Mouse (Mus musculus) c-Kit-positive CD71-positive TER-119-positive erythroid progenitor cells, embryonic 14.5 days (primary cell): Measurements from ENCODE around the gene Agpat1.

Experiments
- DNase-seq: peaks from one replicate; pipeline ENCODE4 v3.0.0-alpha.2; 2013; ENCODE audit warnings: low spot score

Agpat1 gene

DNA sequence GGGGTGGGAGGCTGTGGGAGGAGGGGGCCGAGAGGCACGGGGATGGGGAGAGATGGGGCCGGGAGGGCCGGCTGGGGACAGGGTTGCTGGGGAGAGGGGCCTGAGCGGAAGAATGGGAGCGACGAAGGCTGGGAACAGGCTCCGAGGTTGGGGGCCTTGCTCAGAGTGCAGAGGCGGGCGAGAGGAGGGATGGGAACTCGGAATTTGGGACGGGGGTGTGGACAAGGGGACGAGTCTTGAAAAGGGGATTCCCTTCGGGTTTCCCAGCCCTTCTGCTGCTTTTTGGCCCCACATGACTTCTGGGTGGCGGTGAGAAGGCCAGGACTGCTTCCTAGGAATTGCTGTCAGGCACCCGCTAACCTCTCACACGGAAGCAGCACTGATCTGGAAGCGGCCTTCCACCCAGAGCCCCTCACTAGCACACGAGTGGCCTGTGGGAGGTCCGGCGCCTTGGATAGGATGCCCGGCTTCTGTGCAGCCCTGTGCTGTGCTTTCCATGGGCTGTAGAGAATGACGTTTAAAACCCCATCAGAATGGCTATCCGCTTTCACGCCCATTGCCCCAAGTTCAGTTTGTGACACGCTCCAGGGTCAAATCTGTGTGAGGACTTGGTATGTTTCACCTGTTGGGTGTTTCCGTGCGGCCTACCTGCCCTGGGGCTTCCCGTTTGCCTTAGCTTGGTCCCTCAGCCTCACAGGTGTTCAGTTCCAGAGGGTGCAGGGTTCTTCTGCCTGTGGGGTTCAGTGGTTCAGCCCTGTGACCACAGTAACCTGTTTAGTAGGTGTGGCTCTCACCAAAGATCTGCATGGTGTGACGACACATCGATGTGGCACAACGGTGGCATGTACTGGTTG lies 2.4 kb downstream of the Agpat1 start:
- DNase-seq, result no peak

DNA sequence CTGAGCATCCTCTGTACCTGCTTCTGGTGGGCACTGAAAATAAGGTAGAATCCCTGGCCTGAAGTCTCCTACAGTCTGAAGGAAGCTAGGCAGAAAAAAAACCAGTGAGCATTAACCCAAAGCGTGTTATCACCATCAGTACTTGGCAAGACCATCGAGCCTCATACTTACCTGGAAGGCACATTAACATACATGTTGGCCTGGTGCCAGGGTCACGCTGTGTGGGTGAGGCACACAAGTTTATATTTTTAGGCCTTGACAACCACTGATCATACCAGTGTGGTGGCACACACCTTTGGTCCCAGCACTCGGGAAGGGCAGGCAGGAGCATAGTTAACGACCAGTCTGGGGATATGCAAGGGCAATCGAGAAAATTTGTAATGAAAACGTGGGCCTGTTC lies 3.9 kb downstream of the Agpat1 start:
- no peak for DNase-seq

DNA sequence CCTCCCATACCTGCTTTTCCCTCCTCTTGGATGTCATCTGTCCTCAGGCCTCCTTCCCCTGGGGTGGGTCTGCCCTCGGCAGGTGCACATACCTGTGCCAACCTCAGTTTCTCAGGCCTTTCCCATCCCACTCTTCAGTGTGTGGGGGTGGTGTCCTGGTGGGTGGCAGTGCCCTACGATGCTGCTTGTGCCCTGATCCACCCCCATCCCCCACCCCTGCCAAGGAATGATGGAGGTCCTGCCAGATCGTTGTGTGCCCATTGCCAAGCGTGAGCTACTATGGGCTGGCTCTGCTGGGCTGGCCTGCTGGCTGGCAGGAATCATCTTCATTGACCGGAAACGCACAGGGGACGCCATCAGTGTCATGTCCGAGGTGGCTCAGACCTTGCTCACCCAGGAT lies 7.0 kb downstream of the Agpat1 start:
- no peak for DNase-seq

DNA sequence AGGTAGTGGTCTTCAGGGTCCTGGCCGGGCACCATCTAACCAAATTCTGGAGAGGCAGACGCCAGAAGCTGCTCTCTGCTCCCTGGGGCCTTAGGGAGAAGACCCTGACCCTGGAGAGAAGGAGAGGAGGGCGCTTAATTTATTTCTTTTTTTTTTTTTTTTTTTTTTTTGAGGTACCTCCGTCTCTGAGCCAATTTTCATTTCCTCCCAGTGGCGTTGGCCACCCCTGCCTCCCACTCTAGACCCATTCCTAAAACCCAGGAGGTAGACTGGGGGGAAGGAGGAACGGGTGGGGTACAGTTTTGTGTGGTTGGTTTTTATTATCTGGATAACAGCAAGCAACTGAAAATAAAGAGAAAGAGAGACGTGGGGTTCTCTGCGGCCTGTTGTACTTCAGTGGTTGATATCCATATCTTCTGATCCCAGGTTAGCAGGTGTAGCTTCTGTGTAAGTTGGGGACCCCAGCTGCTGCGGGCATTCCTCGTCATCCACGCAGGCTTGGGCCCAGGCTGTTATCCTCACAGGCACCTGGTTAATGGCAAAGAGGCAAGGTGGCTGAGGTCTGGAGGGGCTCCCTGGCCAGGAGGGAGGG lies 9.1 kb downstream of the Agpat1 start:
- DNase-seq, result no peak

DNA sequence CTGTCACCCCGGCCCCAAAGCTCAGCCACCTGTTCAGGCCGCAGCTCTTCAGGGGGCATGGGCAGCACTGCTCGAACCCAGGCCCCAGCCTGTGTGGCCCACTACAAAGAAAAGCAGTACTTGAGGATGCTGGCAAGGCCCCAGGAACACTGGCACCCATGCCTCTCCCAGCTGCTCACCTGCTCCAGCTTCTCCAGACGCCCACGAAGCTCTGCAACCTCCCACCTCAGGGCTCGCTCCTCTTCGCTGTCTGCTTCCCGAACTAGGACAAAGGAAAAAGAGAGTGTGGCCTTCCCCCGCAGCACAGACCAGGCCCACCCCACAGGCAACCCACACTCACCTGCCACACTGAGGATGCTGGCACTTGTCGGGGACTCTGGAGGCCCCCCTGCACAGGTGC lies 9.8 kb downstream of the Agpat1 start:
- DNase-seq, result no peak

DNA sequence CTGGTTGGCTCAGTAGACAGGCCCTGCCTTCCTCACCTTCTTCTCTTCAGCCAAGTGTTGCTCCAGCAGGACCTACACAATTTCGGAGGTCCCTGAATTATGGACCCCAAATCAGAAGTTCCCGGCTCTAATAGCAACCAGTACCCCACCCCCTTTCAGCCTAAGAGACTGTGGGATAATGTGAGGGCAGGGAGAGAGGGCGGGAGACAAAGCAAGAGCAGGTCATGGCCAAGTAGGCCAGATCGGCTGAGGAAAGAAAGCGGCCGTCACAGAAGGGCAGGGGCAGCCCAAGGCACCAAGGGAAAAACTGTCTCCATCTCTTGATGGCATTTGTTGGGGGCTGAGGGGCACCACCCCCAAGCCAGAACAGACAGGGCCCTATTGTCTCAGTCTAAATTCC lies 11.8 kb downstream of the Agpat1 start, which contains the start of gene Egfl8:
Gene Egfl8, minus strand, starts transcription at position 101 of the 400 bp plus-strand sequence.
- no peak for DNase-seq

DNA sequence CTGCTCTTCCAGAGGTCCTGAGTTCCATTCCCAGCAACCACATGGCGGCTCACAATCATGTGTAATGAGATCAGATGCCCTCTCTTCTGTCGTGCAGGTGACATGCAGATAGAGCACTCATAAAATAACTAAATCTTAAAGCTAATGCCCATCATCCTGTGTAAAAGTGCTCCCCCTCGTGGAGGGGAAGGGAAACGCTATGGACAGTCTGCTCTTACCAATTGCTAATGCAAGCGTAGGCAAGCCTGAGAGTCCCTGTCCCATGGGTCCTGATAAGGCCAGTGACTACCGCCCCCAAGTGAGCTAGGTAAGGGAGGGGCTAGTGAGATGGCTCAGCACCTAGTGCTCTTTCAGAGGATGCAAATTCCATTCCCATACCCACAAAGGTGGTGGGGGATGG lies 14.9 kb downstream of the Agpat1 start:
- DNase-seq, result peak; percentile 82

DNA sequence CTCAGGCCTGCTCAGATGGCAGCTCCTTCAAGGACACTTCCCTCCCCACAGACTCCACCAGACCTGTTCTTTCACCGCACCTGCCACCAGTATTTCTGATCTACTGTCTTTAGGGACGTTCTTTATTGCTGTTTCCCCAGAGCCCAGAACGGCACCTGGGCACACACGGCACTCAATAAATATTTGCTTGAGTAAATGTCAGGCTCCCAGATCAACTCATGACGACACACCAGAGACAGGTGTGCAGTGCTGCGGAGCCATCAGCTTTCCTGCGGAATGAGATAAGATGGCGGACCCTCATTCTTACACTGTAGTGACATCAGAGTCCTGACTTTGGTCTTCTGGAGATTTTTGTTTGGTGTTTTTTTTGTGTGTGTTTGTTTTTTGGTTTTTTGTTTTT lies 16.9 kb downstream of the Agpat1 start:
- no peak for DNase-seq

DNA sequence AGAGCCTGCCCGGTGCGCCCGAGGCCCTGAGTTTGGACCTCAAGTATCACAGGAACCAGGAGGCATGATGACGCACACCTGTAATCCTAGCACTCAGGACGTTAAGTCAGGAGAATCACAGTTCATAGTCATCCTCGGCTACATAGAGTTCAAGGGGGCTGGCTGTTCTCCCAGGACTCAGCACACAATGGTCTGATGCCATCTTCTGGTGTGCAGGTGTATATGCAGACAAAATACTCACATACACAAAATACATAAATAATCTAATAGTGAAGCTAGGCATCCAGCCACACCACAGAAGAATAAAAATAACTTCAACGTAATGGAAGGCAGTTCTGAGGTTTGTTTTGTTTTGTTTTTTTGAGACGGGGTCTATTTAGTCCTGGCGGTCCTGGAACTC lies 19.1 kb downstream of the Agpat1 start:
- DNase-seq, result no peak

DNA sequence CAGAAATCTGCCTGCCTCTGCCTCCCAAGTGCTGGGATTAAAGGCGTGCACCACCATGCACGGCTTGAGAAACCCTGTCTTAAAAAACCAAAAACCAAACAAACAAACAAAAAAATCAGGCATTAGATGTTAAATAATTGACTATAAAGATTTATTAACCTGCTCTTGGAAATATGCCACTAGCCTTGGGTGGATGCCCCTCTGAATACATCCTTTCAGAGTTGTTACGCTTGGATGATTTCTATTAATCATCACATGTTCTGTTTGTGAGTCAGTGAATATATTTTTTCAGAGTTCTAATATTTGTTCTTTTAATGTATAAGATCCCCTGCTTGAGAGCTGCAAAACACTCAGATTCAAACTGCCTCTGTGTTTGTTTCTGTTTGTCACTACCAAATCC lies 20.9 kb downstream of the Agpat1 start:
- no peak for DNase-seq

DNA sequence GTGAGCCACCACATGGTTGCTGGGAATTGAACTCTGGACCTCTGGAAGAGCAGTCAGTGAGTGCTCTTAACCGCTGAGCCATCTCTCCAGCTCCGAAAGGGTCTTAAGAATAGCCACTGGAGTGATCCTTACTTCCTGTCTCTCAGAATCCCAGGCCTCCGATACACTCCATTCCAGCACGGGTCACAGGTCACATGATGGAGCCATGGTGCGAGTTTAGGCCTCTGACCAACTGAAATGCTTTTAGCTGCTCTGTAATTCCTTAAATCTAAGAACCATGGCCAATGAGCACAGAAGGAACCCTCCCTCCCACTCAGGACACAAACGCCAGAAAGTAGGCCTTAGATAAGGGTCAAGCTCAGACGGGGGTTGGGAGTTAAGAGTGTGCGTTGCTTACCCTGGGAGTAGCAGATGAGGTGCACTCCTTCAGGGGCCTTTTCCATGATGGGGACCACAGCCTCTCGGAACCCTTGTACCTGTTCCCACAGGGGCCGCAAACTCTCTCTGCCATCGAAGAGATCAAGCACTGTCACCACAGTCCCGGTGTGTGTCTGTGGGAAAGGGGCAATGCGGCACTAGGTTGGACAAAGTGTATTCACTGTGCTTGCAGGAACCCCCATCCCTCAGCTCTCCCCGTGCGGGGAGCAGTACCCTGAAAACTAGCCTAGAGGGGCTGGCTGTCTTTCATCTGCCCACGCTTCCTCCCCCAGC lies 22.2 kb downstream of the Agpat1 start:
- DNase-seq, result no peak

DNA sequence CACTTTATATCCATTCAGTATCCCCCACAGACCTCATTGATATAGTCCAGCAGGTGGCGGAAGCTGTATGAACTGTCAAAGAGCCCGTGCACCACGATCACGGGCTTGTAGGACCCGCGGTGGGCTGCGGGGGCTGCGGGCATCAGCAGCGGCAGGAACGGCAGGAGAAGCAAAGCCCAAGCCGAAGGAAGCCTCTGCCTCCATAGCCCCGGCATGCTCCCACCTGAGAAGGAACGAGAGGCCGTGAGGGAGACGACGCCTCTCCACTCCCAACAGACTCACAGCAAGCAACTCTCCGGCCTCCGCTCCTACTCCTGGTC lies 22.7 kb downstream of the Agpat1 start:
- DNase-seq, result no peak

DNA sequence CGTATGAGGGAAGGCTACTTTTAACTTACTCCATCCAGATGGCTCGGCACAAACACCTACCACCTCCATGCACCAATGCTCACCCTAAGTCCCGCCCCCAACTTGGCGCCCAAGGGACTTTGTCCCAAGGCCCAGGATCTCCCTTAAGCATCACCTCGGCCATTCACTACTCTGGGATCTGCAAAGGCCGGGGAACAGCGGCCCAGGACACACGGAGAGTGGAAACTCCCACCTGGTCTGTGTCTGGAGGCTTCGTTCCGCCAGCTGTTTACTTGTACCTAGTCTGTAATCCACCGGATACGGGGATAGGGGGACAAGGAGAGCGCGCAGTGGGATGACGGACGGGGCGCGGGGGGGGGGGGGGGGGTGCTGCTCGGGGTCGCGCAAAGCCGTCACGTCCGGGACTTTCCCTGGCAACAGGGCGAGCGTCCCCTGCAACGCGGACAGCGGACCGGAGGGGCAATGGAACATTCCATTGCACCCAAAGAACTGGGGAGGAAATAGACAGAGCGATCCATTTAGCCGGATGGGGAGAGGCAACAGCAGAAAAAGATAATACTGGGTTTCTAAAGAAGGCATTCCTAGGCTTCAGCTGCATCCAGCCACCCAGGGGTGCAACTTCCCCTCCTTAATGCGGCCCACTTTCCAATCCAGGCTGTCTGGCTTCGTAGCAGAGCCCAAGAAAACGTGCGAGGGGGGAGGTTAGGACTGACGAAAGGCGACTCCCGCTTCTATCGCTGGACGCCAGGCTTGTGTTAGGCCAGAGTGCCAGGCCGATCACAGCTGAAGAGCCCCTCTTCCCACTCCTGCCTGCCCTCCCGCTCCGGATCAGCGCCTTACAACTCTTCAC lies 23.3 kb downstream of the Agpat1 start:
- DNase-seq, result peak; percentile 51

DNA sequence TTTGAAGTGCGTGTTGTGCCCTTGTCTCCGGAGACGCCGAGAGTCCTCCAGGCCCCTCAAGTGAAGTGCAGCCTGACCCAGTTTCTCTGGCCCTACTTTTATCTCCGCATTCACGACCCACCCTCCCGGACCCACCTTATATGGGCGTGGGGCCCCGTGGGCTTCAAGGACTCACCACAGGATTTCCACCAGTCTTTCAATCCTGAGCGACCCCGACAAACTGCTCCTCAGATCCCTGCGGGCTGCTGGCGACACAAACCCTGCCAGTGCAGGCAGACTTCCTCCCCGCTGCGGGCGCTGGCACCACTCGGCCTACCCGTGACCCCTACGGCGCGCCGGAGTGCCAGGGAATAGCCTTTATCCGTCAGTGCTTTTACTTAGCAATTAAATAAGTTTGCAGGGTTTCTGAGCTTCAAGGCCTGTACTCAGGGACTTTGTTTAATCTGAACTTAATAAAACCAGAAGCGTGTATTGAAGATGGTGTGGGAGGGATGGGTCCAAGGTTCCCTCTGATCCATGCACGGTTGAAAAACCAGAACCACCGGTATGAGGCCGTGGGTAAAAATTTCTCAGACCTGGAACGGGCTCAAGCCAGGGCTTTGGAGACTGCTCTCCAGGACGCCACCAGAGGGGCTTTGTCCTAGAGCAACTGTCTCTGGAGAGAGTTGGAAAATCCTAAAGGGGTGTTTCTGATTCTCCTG lies 24.0 kb downstream of the Agpat1 start, which contains the start of gene Ppt2:
Gene Ppt2, minus strand, starts transcription at position 568 of the 701 bp plus-strand sequence.
- no peak for DNase-seq

DNA sequence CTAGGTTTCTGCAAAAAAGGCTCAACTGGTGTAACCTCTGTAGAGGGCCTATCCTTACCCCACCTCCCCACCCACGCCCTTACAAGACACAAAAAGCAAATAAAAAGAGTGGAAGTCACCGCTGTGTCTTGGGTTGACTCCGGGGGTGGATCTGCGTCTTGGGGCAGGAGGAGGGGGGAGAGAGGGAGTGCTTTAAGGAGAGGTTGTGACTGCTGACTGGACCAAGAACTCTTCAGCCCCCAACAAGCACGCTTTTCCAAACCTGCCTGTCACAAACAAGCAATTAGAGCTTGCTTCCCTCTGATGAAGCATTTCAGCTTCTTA lies 24.5 kb downstream of the Agpat1 start:
- no peak for DNase-seq

DNA sequence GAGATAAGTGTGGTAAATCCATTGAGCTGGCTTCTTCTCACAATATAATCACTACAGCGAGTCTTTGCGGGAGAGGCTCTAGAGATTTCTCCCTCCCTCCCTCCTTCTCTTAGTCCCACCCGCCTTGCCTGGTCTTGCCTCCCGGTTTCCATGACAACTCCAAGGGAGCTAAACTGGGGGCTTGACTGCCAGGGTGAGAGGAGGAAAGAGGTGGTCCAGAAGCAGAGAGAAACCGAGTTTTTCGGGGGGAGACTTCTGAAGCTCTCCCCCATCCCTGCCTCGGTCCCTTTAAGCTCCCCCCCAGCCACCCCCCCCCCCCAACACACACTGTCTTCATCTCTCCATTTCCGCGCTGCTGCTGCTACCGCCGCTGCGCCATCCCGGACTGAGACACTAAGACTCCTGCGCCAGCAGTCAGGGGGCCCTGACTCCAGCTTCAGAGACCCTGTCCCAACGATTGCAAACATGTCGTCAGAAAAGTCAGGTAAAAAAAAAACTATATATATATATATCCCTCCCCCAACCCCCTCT lies 25.2 kb downstream of the Agpat1 start, which contains the start of gene Prrt1:
Gene Prrt1, plus strand, starts transcription at position 313 of the 531 bp plus-strand sequence.
- DNase-seq, result no peak

DNA sequence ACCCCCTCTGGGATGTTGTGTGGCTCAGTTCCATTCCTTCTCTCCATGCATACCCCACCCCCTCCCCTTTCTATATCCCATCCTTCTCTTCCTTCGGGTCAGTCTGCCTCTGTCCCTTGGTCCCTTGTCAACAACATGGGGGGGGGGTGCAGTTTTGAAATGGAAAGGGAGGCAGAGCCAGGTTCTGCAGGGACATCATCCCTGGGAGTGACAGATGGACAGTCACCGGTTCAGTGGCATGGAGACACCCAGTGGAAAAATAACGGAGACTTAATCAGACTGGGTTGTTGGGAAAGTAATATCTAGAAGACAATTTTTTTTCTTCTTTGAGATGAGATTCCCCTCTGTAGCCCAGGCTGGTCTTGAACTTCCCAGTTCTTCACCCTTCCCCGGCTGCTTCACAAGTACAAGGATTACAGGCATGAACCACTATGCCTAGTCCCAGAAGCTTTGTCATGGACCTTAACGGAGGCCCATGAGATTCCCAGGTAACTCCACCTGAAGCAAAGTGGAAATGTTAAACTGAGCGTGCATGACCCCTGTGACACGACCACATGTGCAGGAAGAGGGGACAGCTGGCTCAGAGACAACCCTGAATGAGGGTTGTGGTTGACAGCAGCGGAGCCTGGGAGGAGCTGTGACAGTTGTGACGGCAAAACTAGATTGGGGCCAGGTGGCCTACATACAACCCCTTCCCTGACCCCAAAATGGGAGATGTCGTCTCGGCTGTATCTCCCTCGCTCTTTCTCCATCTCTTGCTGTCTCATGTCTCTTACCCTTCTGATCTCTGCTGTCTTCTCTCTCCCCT lies 25.9 kb downstream of the Agpat1 start:
- DNase-seq, result no peak

DNA sequence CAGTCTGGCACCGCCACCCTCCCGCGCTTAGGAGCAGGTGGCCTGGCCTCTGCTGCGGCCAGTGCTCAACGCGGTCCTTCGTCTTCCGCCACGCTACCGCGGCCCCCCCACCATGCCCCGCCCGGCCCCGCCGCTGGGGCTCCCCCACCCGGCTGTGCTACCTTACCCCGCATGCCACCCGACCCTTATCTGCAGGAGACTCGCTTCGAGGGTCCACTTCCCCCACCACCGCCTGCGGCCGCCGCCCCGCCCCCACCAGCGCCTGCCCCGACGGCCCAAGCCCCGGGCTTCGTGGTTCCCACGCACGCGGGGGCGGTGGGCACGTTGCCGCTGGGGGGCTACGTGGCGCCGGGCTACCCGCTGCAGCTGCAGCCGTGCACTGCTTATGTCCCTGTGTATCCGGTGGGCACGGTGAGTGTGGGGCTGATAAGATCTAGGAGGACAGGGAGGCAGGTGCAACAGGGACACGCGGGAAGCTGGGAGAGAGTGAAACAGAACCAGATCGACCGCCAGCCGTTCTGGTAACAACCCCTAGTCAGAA lies 26.8 kb downstream of the Agpat1 start:
- no peak for DNase-seq

DNA sequence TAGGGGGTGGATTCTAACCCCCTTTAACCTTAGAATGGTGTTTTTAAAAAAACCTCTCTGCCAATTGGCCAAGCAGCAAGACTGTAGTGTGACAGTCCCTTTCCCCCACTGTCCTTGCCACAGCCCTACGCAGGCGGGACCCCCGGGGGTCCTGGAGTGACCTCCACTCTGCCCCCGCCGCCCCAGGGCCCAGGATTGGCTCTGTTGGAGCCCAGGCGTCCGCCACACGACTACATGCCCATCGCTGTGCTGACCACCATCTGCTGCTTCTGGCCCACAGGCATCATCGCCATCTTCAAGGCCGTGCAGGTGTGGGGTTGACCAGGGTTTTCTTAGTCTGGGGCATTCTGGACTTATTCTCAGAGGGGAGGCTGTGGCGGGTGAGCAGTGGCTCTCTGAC lies 27.6 kb downstream of the Agpat1 start:
- no peak for DNase-seq

DNA sequence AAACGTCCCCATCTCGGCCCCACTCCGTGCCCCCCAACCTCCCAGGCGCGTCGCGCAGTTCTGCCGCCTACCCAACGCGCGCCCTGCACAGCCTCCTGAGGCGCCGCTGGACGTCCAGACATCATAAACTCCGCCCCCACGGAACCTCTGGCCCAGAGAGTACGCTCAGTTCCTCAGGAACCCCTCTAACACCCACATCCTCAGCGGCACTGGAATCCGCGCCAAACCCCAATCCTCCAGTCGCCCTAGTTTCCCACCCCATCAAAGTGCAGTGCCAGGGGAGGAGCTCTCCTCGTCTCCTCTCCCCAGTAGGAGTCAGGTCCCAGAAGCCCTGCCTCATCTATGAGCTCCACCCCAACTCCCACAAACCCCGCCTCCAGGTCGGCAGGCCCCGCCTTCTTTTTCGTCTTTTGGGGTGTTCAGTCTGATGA lies 28.2 kb downstream of the Agpat1 start:
- DNase-seq, result peak; percentile 61
